Mouse (Mus musculus): ENCODE measurements around the gene Fchsd2. TPM values are rescaled to one million over a fixed set of nuclear protein-coding genes. Genes with fewer than 3 reads are reported as not detected.

Fchsd2 gene
- polyA plus RNA-seq, 2 experiments, result 3.1 to 3.3 TPM

GRCm38 (mm10) chr7:101095560-101095959, 2.9 kb downstream of the Fchsd2 start:
- Histone ChIP-seq H3K27me3 (ENCODE audit: control insufficient read depth, insufficient read depth, low read length) (no peaks in the 10 kb centered on the region), H3K9me3 (ENCODE audit: control insufficient read depth, low read length) (no peaks in the 10 kb centered on the region), H3K4me1 (replicated peaks; ENCODE audit: control insufficient read depth in 2 of 2, insufficient read depth in 2 of 2, low read length in 1 of 2) (peaks cover under 1 to 13% of the 10 kb centered on the region in 2 experiments; a peak in 3 of 4 replicates), H3K4me3 (ENCODE audit: insufficient read depth in 1 of 2, low read depth in 2 of 2, low read length in 2 of 2) (no peak overlapping the region), H3K27ac (no peak overlapping the region), H3K36me3 (replicated peaks; ENCODE audit: control insufficient read depth, insufficient read depth, low read depth) (no peaks in the 10 kb centered on the region), H3K4me2 (ENCODE audit: low read depth) (no peak overlapping the region), H3K9ac (replicated peaks) (no peak overlapping the region)
- no peak for ATAC-seq (ENCODE audit: insufficient read depth)
- WGBS (ENCODE audit: insufficient replicate concordance), result 47% methylated on average over 5 of the region's 5 CpGs
- no peak for DNase-seq (ENCODE audit: low read depth in 3 of 3, low spot score in 3 of 3)
- no peak for TF ChIP-seq EP300 (IDR thresholded peaks at IDR 0.05; ENCODE audit: low read depth)
- TF ChIP-seq CTCF (IDR thresholded peaks at IDR 0.05; ENCODE audit: low read depth), result no peak

- Histone ChIP-seq H3K27ac (no peak overlapping the region), H3K27me3 (ENCODE audit: control insufficient read depth, insufficient read depth, low read length) (no peaks in the 10 kb centered on the region), H3K4me2 (ENCODE audit: low read depth) (no peak overlapping the region), H3K4me1 (replicated peaks; ENCODE audit: control insufficient read depth in 2 of 2, insufficient read depth in 2 of 2, low read length in 1 of 2) (peaks cover 0 to 6% of the 10 kb centered on the region in 2 experiments; a peak in 2 of 4 replicates), H3K4me3 (ENCODE audit: insufficient read depth in 1 of 2, low read depth in 2 of 2, low read length in 2 of 2) (no peak overlapping the region), H3K36me3 (replicated peaks; ENCODE audit: control insufficient read depth, insufficient read depth, low read depth) (no peaks in the 10 kb centered on the region), H3K9me3 (ENCODE audit: control insufficient read depth, low read length) (no peaks in the 10 kb centered on the region), H3K9ac (replicated peaks) (no peak overlapping the region)
- DNase-seq (ENCODE audit: low read depth in 3 of 3, low spot score in 3 of 3) (no peak), ATAC-seq (ENCODE audit: insufficient read depth) (no peak)
- WGBS (ENCODE audit: insufficient replicate concordance), result 49% methylated on average over 2 of the region's 2 CpGs
- no peak for TF ChIP-seq CTCF (IDR thresholded peaks at IDR 0.05; ENCODE audit: low read depth)
- TF ChIP-seq EP300 (IDR thresholded peaks at IDR 0.05; ENCODE audit: low read depth), result no peak
Measured at GRCm38 (mm10) chr7:101096576-101096975, 3.9 kb downstream of the Fchsd2 start.

- Histone ChIP-seq H3K4me1 (replicated peaks; ENCODE audit: control insufficient read depth in 2 of 2, insufficient read depth in 2 of 2, low read length in 1 of 2) (peaks cover 0 to 5% of the 10 kb centered on the region in 2 experiments; a peak in 2 of 4 replicates), H3K27me3 (ENCODE audit: control insufficient read depth, insufficient read depth, low read length) (no peaks in the 10 kb centered on the region), H3K4me3 (ENCODE audit: insufficient read depth in 1 of 2, low read depth in 2 of 2, low read length in 2 of 2) (no peak overlapping the region), H3K27ac (no peak overlapping the region), H3K36me3 (replicated peaks; ENCODE audit: control insufficient read depth, insufficient read depth, low read depth) (no peaks in the 10 kb centered on the region), H3K9ac (replicated peaks) (no peak overlapping the region), H3K4me2 (ENCODE audit: low read depth) (no peak overlapping the region), H3K9me3 (ENCODE audit: control insufficient read depth, low read length) (no peaks in the 10 kb centered on the region)
- WGBS (ENCODE audit: insufficient replicate concordance), result 56% methylated on average over 3 of the region's 3 CpGs
- ATAC-seq (ENCODE audit: insufficient read depth), result no peak
- TF ChIP-seq CTCF (IDR thresholded peaks at IDR 0.05; ENCODE audit: low read depth) (no peak), EP300 (IDR thresholded peaks at IDR 0.05; ENCODE audit: low read depth) (no peak)
- DNase-seq (ENCODE audit: low read depth in 3 of 3, low spot score in 3 of 3), result no peak
Measured at GRCm38 (mm10) chr7:101097084-101097483, 4.4 kb downstream of the Fchsd2 start.

DNA sequence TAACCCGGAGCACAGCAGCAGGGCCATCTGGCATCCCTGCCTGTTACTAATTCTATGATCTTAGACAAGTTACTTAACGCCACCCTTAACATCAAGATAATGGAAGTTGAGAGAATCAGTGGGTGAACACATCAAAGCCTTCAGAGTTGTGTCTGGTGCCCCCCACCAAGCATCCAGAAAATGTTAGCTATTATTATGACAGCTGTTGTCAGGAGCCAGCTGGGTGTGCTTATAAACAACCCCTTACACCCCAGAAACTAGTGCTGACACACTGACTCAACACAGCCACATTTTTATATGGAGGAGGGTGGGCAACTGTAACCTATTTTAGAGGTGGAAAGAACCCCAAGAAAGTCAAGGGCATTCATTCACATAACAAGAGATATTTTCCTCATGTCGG, 7.3 kb downstream of the Fchsd2 start:
- Histone ChIP-seq H3K9me3 (ENCODE audit: control insufficient read depth, low read length) (no peaks in the 10 kb centered on the region), H3K4me3 (ENCODE audit: insufficient read depth in 1 of 2, low read depth in 2 of 2, low read length in 2 of 2) (no peak overlapping the region), H3K27ac (no peak overlapping the region), H3K36me3 (replicated peaks; ENCODE audit: control insufficient read depth, insufficient read depth, low read depth) (no peaks in the 10 kb centered on the region), H3K4me1 (replicated peaks; ENCODE audit: control insufficient read depth in 2 of 2, insufficient read depth in 2 of 2, low read length in 1 of 2) (0 out of 4 replicates have a peak, but pooled peaks cover 0 to 1% of the 10 kb centered on the region in 2 experiments), H3K27me3 (ENCODE audit: control insufficient read depth, insufficient read depth, low read length) (no peaks in the 10 kb centered on the region), H3K4me2 (ENCODE audit: low read depth) (no peak overlapping the region), H3K9ac (replicated peaks) (no peak overlapping the region)
- 73% methylated on average over 3 of the region's 3 CpGs for WGBS (ENCODE audit: insufficient replicate concordance)
- no peak for DNase-seq (ENCODE audit: low read depth in 3 of 3, low spot score in 3 of 3)
- no peak for ATAC-seq (ENCODE audit: insufficient read depth)
- TF ChIP-seq CTCF (IDR thresholded peaks at IDR 0.05; ENCODE audit: low read depth), result no peak

DNA sequence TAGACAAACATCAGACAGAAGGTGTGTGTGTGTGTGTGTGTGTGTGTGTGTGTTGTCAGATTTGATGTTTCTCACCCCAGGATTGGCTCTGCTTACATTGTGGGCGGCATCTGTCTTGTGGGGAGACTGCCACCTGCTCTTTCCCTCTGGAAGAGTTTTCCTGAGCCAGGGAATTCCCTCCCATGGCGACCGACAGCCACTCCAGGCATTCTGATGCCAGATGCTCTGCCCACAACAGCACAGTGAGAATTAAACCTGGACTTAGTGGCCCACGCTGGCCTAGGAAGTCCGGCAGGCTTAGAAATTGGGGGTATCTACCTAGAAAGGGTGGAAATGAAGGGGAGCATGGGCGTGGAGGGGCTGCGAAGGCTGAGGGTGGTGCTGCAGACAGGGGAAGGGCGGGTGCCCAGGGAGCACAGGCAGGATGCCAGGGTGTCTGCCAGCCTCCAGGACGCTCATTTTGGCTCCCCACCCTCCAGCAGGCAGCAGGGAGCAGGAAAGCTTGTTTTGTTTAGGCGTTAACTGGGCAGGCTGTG, 8.6 kb downstream of the Fchsd2 start:
- Histone ChIP-seq H3K9me3 (ENCODE audit: control insufficient read depth, low read length) (no peaks in the 10 kb centered on the region), H3K27ac (no peak overlapping the region), H3K4me3 (ENCODE audit: insufficient read depth in 1 of 2, low read depth in 2 of 2, low read length in 2 of 2) (no peak overlapping the region), H3K4me2 (ENCODE audit: low read depth) (no peak overlapping the region), H3K4me1 (replicated peaks; ENCODE audit: control insufficient read depth in 2 of 2, insufficient read depth in 2 of 2, low read length in 1 of 2) (no peaks in the 10 kb centered on the region), H3K36me3 (replicated peaks; ENCODE audit: control insufficient read depth, insufficient read depth, low read depth) (no peaks in the 10 kb centered on the region), H3K9ac (replicated peaks) (no peak overlapping the region), H3K27me3 (ENCODE audit: control insufficient read depth, insufficient read depth, low read length) (no peaks in the 10 kb centered on the region)
- DNase-seq (ENCODE audit: low read depth in 3 of 3, low spot score in 3 of 3), result no peak
- ATAC-seq (ENCODE audit: insufficient read depth), result no peak
- WGBS (ENCODE audit: insufficient replicate concordance), result 62% methylated on average over 10 of the region's 10 CpGs
- TF ChIP-seq CTCF (IDR thresholded peaks at IDR 0.05; ENCODE audit: low read depth) (no peak), EP300 (IDR thresholded peaks at IDR 0.05; ENCODE audit: low read depth) (no peak)
